Mouse (Mus musculus) right cerebral cortex, postnatal 36 days (tissue): ENCODE data around the gene Slc8a2.

Source experiments
- DNase-seq, 2 experiments: peaks; one replicate each; pipeline ENCODE4 v3.0.0; 2022; ENCODE audit warnings: low spot score in 2 of 2, mixed read lengths in 1 of 2

Slc8a2 gene

GRCm38 (mm10) chr7:16129421-16129845 is at the start of gene Slc8a2:
TSS of gene Slc8a2 (plus strand) at chr7:16129826.
- peak; percentile 90 to 92 for DNase-seq

- no peak for DNase-seq
Measured at GRCm38 (mm10) chr7:16079947-16080346, 49.7 kb upstream of the Slc8a2 start.

- DNase-seq: no peak
Measured at GRCm38 (mm10) chr7:16080581-16080980, 49.0 kb upstream of the Slc8a2 start.

GRCm38 (mm10) chr7:16083361-16083760 is 46.3 kb upstream of the Slc8a2 start:
- DNase-seq: no peak

GRCm38 (mm10) chr7:16087587-16087986 is 42.0 kb upstream of the Slc8a2 start:
- no peak for DNase-seq

GRCm38 (mm10) chr7:16094592-16094991 is 35.0 kb upstream of the Slc8a2 start:
- no peak for DNase-seq

GRCm38 (mm10) chr7:16098021-16099017 is 31.3 kb upstream of the Slc8a2 start, which contains the start of gene Napa:
TSS of gene Napa (plus strand) at chr7:16098458.
- peak; percentile 100 for DNase-seq

- DNase-seq: no peak
Measured at GRCm38 (mm10) chr7:16099901-16100300, 29.7 kb upstream of the Slc8a2 start.

- no peak for DNase-seq
Measured at GRCm38 (mm10) chr7:16101081-16101480, 28.5 kb upstream of the Slc8a2 start.

- DNase-seq: no peak
Measured at GRCm38 (mm10) chr7:16101726-16102475, 27.7 kb upstream of the Slc8a2 start.

- DNase-seq: no peak
Measured at GRCm38 (mm10) chr7:16102686-16103226, 26.9 kb upstream of the Slc8a2 start.

GRCm38 (mm10) chr7:16103760-16104159 is 25.9 kb upstream of the Slc8a2 start:
- peak; percentile 77 to 90 for DNase-seq

GRCm38 (mm10) chr7:16104611-16105388 is 24.8 kb upstream of the Slc8a2 start:
- DNase-seq: no peak

- peak in 1 of 2 experiments; percentile 32 for DNase-seq
Measured at GRCm38 (mm10) chr7:16108886-16109542, 20.6 kb upstream of the Slc8a2 start.

- peak in 1 of 2 experiments; percentile 1 for DNase-seq
Measured at GRCm38 (mm10) chr7:16110158-16110557, 19.5 kb upstream of the Slc8a2 start.

GRCm38 (mm10) chr7:16111284-16112090 is 18.1 kb upstream of the Slc8a2 start:
- DNase-seq: no peak

- DNase-seq: no peak
Measured at GRCm38 (mm10) chr7:16116418-16116817, 13.2 kb upstream of the Slc8a2 start.

- no peak for DNase-seq
Measured at GRCm38 (mm10) chr7:16117100-16117499, 12.5 kb upstream of the Slc8a2 start.

GRCm38 (mm10) chr7:16119569-16120261 is 9.9 kb upstream of the Slc8a2 start, which contains the start of gene Kptn:
TSS of gene Kptn (plus strand) at chr7:16119895.
- peak; percentile 83 to 84 for DNase-seq
